Mouse (Mus musculus) G1E (cell line): Measurements from ENCODE around the gene Grik1. TPM values are rescaled to one million over a fixed set of nuclear protein-coding genes. Genes with fewer than 3 reads are reported as not detected.

Experiments
- ATAC-seq: 2 replicates; pipeline ENCODE4 v1.8.0; 2016; ENCODE audit warnings: mild to moderate bottlenecking; ENCODE audit not compliant: insufficient number of reproducible peaks, poor library complexity, low FRiP score, severe bottlenecking; ENCODE audit errors: extremely low read depth
- DNase-seq: peaks from one replicate; pipeline ENCODE4 v3.0.0; 2012; ENCODE audit warnings: low spot score
- H3K27me3 ChIP-seq: 2 replicates; pipeline ENCODE4 v1.6.1; 2012; ENCODE audit warnings: mild to moderate bottlenecking, low read length, inconsistent platforms; ENCODE audit not compliant: insufficient read depth
- H3K36me3 ChIP-seq: replicated peaks from 2 replicates; pipeline ENCODE3; 2012; ENCODE audit warnings: mild to moderate bottlenecking, inconsistent platforms
- H3K4me1 ChIP-seq: 2 replicates; pipeline ENCODE4 v1.6.1; 2012; ENCODE audit warnings: low read depth, low read length, inconsistent platforms, mixed read lengths; ENCODE audit not compliant: insufficient read depth
- H3K4me3 ChIP-seq: 2 replicates; pipeline ENCODE4 v1.5.1; 2012; ENCODE audit warnings: low read depth, mild to moderate bottlenecking, inconsistent platforms, low read length, moderate library complexity, mixed read lengths
- H3K9me3 ChIP-seq: replicated peaks from 2 replicates; pipeline ENCODE4 v1.6.1; 2012; ENCODE audit warnings: inconsistent platforms
- CTCF ChIP-seq: IDR thresholded peaks from 2 replicates; pipeline ENCODE4 v1.5.1; 2012; ENCODE audit warnings: low read depth, low read length, inconsistent platforms, mixed read lengths
- GATA1 ChIP-seq: IDR thresholded peaks from 2 replicates; pipeline ENCODE4 v1.6.1; 2012; ENCODE audit warnings: borderline replicate concordance, low read length, inconsistent platforms, mixed read lengths
- GATA2 ChIP-seq: IDR thresholded peaks from 2 replicates; pipeline ENCODE4 v1.6.1; 2012; ENCODE audit warnings: low read depth, low read length, inconsistent platforms, borderline replicate concordance
- POLR2AphosphoS5 ChIP-seq: IDR thresholded peaks from 2 replicates; pipeline ENCODE4 v1.6.1; 2012; ENCODE audit warnings: low read depth, low read length, inconsistent platforms; ENCODE audit not compliant: insufficient replicate concordance
- TAL1 ChIP-seq: conservative IDR thresholded peaks from 2 replicates; pipeline ENCODE4 v1.6.1; 2012; ENCODE audit warnings: low read depth, low read length, inconsistent platforms, mixed read lengths
- polyA plus RNA-seq: library from polyadenylated mRNA; stranded (reverse); fragments of >175 nt; gene quantifications from 2 replicates; pipeline ENCODE4 v1.2.3, GENCODE M21; 2012
- total RNA-seq, 2 experiments: library from RNA; stranded (forward) in 1 of 2; stranded (reverse) in 1 of 2; fragments of 200-1000 nt in 1 of 2; fragments of >200 nt in 1 of 2; fragmentation: Nextera tagmentation in 1 of 2; gene quantifications; 2 replicates each; pipeline ENCODE4 v1.2.3; 2014 to 2017

Gene Grik1
- total and polyA plus RNA-seq, 3 experiments, result 0.05 TPM; not detected in 2

DNA sequence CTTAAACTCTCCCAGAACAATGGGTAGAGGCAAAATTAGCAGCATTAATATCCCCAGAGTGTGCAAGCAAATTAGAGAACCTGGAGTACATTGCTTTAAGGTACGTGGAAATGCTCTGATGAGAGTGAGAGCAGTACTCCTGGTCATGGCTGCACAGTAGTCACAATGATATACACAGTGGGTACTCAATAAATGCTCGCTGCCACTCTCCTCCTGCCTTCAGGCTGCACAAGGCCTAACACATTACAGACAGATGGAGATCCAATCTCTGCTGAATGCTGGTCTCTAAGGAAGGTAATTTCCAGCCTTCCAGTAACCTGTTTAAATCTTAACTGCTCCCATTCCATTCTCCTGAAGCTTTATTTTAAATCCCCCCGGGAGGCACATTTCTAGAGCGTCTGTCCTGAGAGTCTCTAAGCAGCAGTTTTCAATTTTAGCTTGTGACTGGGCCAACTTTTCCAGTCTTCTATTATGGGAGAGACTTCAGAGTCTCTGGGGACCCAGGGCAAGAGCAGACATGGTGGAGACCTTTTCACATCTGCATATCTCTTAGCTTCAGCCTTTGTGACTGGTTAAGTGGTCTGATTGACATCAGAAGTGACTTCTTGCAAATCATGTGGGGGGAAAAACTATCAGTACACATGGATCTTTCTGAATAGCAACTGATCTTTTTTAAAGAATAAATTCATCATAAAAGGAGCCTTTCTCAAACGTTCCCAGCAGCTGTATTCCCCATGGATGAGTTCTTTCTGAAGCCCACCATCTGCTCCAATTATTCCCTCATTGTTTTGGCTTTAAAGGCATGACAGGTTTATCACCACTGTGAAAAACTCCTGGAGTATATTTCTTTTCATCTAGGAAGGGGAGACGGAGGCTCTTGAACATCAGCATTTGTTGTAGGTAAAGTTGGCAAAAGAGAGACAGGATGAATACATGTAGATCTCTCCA lies 373.6 kb downstream of the Grik1 start:
- no peaks in the 10 kb centered on the region for H3K27me3 ChIP-seq
- DNase-seq, result no peak
- peaks cover 23% of the 10 kb centered on the region for H3K9me3 ChIP-seq
- no peak for ATAC-seq
- H3K36me3 ChIP-seq, result no peaks in the 10 kb centered on the region
- no peaks in the 10 kb centered on the region for H3K4me1 ChIP-seq
- no peak for TF ChIP-seq GATA2
- no peak for TF ChIP-seq TAL1
- no peak for TF ChIP-seq CTCF
- TF ChIP-seq POLR2AphosphoS5, result no peak
- TF ChIP-seq GATA1, result no peak
- H3K4me3 ChIP-seq, result no peak overlapping the region

DNA sequence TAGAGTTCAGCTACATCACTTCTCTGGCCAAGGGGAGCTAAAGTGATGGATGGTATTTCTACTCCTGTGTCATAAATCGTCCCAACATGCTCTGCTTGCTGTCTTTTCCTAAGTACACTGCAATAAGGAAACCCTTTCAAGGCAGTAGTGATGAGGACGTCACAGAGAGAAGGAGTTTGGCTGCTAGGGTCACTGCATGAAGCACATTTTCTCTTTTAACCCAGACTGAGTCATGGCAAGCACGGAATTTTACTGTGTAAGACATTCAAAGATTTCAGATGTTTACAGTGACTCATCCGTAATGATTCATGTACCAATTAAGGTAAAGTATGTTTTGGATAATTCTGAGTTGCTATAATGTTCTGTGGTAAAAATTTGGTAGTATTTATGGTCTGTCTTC lies 374.9 kb downstream of the Grik1 start:
- Histone ChIP-seq H3K4me1 (no peaks in the 10 kb centered on the region), H3K4me3 (no peak overlapping the region), H3K9me3 (peaks cover 16% of the 10 kb centered on the region), H3K27me3 (no peaks in the 10 kb centered on the region), H3K36me3 (no peaks in the 10 kb centered on the region)
- ATAC-seq (no peak), DNase-seq (no peak)
- TF ChIP-seq TAL1 (no peak), POLR2AphosphoS5 (no peak), GATA1 (no peak), GATA2 (no peak), CTCF (no peak)

DNA sequence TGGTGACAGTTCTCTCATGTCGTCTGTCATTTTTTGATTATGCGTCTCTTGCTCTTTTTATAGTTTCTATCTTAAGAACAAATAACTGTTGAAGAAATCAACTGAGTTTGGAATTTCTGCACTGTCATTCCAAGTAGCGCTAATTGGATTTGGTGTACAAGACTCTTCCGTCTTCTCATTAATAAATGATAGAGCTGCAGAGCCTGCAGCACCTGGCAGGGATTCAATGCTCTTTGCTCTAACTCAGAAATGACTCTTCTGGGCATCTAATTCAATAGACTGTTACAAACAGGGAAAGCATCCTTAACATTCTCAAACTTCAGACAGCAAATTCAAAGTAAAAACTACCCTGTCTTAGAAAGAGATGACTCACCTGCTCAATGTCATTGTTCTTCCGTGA lies 376.3 kb downstream of the Grik1 start:
- Histone ChIP-seq H3K27me3 (no peaks in the 10 kb centered on the region), H3K36me3 (no peaks in the 10 kb centered on the region), H3K4me1 (no peaks in the 10 kb centered on the region), H3K9me3 (peaks cover 11% of the 10 kb centered on the region), H3K4me3 (no peak overlapping the region)
- no peak for TF ChIP-seq GATA2
- no peak for TF ChIP-seq POLR2AphosphoS5
- no peak for TF ChIP-seq GATA1
- TF ChIP-seq CTCF, result no peak
- TF ChIP-seq TAL1, result no peak
- DNase-seq, result no peak
- ATAC-seq, result no peak

DNA sequence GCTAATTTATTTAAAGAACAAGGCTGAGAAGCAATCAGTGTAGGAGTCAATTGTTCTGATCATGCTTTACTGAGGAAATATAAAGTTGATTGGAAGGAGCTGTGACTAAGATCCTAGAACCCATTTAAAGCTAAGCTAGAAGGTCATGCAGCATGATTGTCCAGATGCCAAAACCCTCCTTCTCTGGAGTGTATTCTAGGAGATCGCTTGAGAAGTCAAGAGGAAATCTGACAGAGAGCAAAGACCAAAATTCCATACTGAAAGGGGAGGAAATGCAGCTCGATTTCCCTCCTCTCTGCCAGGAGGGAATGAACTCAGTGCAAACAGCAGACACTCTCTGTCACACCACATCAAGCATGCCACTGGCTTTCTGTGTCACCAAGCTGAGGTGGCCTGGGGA lies 378.9 kb downstream of the Grik1 start:
- TF ChIP-seq GATA2 (no peak), GATA1 (no peak), TAL1 (no peak), POLR2AphosphoS5 (no peak), CTCF (no peak)
- DNase-seq (no peak), ATAC-seq (no peak)
- Histone ChIP-seq H3K4me3 (no peak overlapping the region), H3K27me3 (no peaks in the 10 kb centered on the region), H3K36me3 (no peaks in the 10 kb centered on the region), H3K4me1 (no peaks in the 10 kb centered on the region), H3K9me3 (peaks cover 5% of the 10 kb centered on the region; the same call in 1 of the 2 replicates)

DNA sequence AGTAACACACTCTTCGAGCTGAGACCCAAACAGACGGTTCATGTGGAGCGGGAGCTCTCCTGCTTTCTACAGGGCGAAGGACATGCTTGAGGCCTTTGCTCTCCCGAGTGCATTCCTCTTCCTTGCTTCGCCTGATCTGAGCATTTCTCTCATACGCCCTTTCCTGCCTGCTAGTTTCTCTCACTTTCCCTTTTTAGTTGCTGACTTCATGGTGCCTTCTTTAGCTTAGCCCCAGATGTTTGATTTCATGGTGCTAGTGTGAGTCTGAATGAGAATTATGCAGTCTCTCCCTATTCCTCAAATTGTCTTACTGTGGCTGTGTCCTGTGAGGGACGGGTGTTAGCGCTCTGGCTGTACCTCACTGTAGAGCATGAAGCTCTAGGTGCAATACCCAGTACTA lies 388.0 kb downstream of the Grik1 start:
- DNase-seq (no peak), ATAC-seq (no peak)
- H3K9me3 ChIP-seq, result peaks cover 26% of the 10 kb centered on the region
- no peak overlapping the region for H3K4me3 ChIP-seq
- no peaks in the 10 kb centered on the region for H3K27me3 ChIP-seq
- no peak for TF ChIP-seq POLR2AphosphoS5
- TF ChIP-seq TAL1, result no peak
- no peak for TF ChIP-seq CTCF
- TF ChIP-seq GATA2, result no peak
- no peak for TF ChIP-seq GATA1
- H3K36me3 ChIP-seq, result no peaks in the 10 kb centered on the region
- H3K4me1 ChIP-seq, result no peaks in the 10 kb centered on the region

DNA sequence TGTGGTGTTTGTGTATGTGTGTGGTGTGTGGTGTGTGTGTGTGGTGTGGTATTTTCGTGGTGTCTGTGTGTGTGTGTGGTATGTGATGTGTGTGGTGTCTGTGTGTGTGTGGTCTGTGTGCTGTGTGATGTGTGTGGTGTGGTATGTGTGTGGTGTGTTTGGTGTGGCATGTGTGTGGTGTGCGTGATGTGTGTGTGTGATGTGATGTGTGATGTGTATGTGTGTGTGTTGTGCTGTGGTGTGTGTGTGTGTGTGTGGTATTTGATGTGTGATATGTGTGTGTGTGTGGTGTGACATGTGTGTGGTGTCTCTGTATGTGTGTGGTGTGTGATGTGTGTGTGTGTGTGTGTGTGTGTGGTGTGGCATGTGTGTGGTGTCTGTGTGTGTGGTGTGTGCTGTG lies 388.9 kb downstream of the Grik1 start:
- no peak for DNase-seq
- TF ChIP-seq CTCF, result no peak
- TF ChIP-seq POLR2AphosphoS5, result no peak
- TF ChIP-seq TAL1, result no peak
- no peak for TF ChIP-seq GATA1
- TF ChIP-seq GATA2, result no peak
- Histone ChIP-seq H3K27me3 (no peaks in the 10 kb centered on the region), H3K9me3 (peaks cover 26% of the 10 kb centered on the region), H3K4me3 (peak overlapping the region; percentile 20; the same call in 1 of the 2 replicates), H3K36me3 (no peaks in the 10 kb centered on the region), H3K4me1 (no peaks in the 10 kb centered on the region)
- ATAC-seq, result no peak
